Mouse (Mus musculus): ENCODE measurements around the gene Hdac9. TPM values are rescaled to one million over a fixed set of nuclear protein-coding genes. Genes with fewer than 3 reads are reported as not detected.
"Not testable (repeated sequence)": the region's sequence is repeated elsewhere in the genome, so short reads cannot be mapped to it uniquely, and the experiment has no call there.

The Hdac9 gene
- polyA plus RNA-seq, 1 experiment from 2014 or later, result 9.8 TPM

- H3K36me3 ChIP-seq (ENCODE audit: control insufficient read depth, insufficient read depth, low read length), result no peaks in the 10 kb centered on the region
- no peaks in the 10 kb centered on the region for H3K9me3 ChIP-seq (ENCODE audit: control insufficient read depth, low read length)
- 53% methylated on average over 7 of the region's 7 CpGs for WGBS
- peaks cover 13% of the 10 kb centered on the region; the same call in 1 of the 2 replicates for H3K4me1 ChIP-seq (ENCODE audit: control insufficient read depth, insufficient read depth, low read length)
- H3K27ac ChIP-seq (replicated peaks; ENCODE audit: low read depth, low read length), result peak overlapping the region; percentile 66; the same call in 1 of the 2 replicates
- no peak overlapping the region for H3K4me3 ChIP-seq (ENCODE audit: low read depth, low read length)
- no peak for DNase-seq (ENCODE audit: low spot score)
- H3K4me2 ChIP-seq (ENCODE audit: low read depth, low read length), result no peak overlapping the region
- H3K9ac ChIP-seq (ENCODE audit: low read depth, low read length), result no peak overlapping the region
- no peak for ATAC-seq (ENCODE audit: low read depth)
- H3K27me3 ChIP-seq (replicated peaks; ENCODE audit: control insufficient read depth, insufficient read depth, low read length), result no peaks in the 10 kb centered on the region
These were observed 865.8 kb downstream of the Hdac9 start for GRCm38 (mm10) chr12:34051112-34051511.

DNA sequence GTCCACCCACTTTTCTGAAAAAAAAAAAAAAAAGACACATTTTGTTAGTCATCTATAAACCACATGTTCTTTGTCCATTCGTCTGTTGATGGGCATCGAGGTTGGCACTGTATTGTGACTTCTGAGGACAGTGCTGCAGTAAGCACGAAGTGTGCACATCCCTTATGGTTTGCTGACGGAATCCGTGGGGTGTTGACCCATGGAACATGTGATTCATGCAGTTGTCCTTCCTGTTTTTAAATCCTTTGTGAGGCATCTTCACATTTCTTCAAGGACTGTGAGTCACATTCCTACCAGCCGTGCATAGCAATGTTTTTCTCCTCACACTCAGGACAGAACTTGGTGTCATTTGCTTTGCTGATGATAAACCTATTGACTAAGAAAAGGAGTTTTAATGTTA, 875.9 kb downstream of the Hdac9 start:
- Histone ChIP-seq H3K36me3 (ENCODE audit: control insufficient read depth, insufficient read depth, low read length) (no peaks in the 10 kb centered on the region), H3K4me1 (ENCODE audit: control insufficient read depth, insufficient read depth, low read length) (peaks cover 7% of the 10 kb centered on the region; the same call in 1 of the 2 replicates), H3K27ac (replicated peaks; ENCODE audit: low read depth, low read length) (no peak overlapping the region), H3K9me3 (ENCODE audit: control insufficient read depth, low read length) (no peaks in the 10 kb centered on the region), H3K4me3 (ENCODE audit: low read depth, low read length) (no peak overlapping the region), H3K4me2 (ENCODE audit: low read depth, low read length) (no peak overlapping the region), H3K27me3 (replicated peaks; ENCODE audit: control insufficient read depth, insufficient read depth, low read length) (no peaks in the 10 kb centered on the region), H3K9ac (ENCODE audit: low read depth, low read length) (no peak overlapping the region)
- WGBS, result 84% methylated on average over 6 of the region's 6 CpGs
- ATAC-seq (ENCODE audit: low read depth) (no peak), DNase-seq (ENCODE audit: low spot score) (no peak)

- no peaks in the 10 kb centered on the region for H3K9me3 ChIP-seq (ENCODE audit: control insufficient read depth, low read length)
- H3K36me3 ChIP-seq (ENCODE audit: control insufficient read depth, insufficient read depth, low read length), result no peaks in the 10 kb centered on the region
- H3K4me2 ChIP-seq (ENCODE audit: low read depth, low read length), result no peak overlapping the region
- DNase-seq (ENCODE audit: low spot score) (peak; percentile 38), ATAC-seq (ENCODE audit: low read depth) (no peak)
- 0 out of 2 replicates have a peak overlapping the region, but pooled peaks have one; percentile 21 for H3K27ac ChIP-seq (replicated peaks; ENCODE audit: low read depth, low read length)
- H3K9ac ChIP-seq (ENCODE audit: low read depth, low read length), result no peak overlapping the region
- H3K4me3 ChIP-seq (ENCODE audit: low read depth, low read length), result no peak overlapping the region
- WGBS, result 51% methylated on average over 7 of the region's 7 CpGs
- peaks cover 7% of the 10 kb centered on the region; the same call in 1 of the 2 replicates for H3K4me1 ChIP-seq (ENCODE audit: control insufficient read depth, insufficient read depth, low read length)
- no peaks in the 10 kb centered on the region for H3K27me3 ChIP-seq (replicated peaks; ENCODE audit: control insufficient read depth, insufficient read depth, low read length)
These were observed 876.8 kb downstream of the Hdac9 start for GRCm38 (mm10) chr12:34040061-34040460.

GRCm38 (mm10) chr12:34009796-34010195, 907.1 kb downstream of the Hdac9 start:
- not testable (repeated sequence) for H3K4me1 ChIP-seq (ENCODE audit: control insufficient read depth, insufficient read depth, low read length); H3K27me3 ChIP-seq (replicated peaks; ENCODE audit: control insufficient read depth, insufficient read depth, low read length); H3K9ac ChIP-seq (ENCODE audit: low read depth, low read length); H3K27ac ChIP-seq (replicated peaks; ENCODE audit: low read depth, low read length); H3K4me2 ChIP-seq (ENCODE audit: low read depth, low read length); H3K9me3 ChIP-seq (ENCODE audit: control insufficient read depth, low read length); ATAC-seq (ENCODE audit: low read depth); H3K4me3 ChIP-seq (ENCODE audit: low read depth, low read length); DNase-seq (ENCODE audit: low spot score); H3K36me3 ChIP-seq (ENCODE audit: control insufficient read depth, insufficient read depth, low read length)
- 97% methylated on average over 1 of the region's 1 CpGs for WGBS

Other genes with a start within 250 kb of the Hdac9 start
- gene Prps1l1, start 67.7 kb upstream of the Hdac9 start, polyA plus RNA-seq (2014; fragmentation: Nextera tagmentation; extraction: Ambion mirVana), result not detected in 2 replicates
- 29.0 and 32.1 TPM in 2 replicates for gene Snx13, start 130.1 kb upstream of the Hdac9 start, polyA plus RNA-seq (2014; fragmentation: Nextera tagmentation; extraction: Ambion mirVana)

Data from embryonic facial prominence, embryonic 14.5 days (tissue).